Mouse (Mus musculus) gastrocnemius, adult 2 months (tissue): ENCODE data around the gene Stra6. TPM values are rescaled to one million over a fixed set of nuclear protein-coding genes. Genes with fewer than 3 reads are reported as not detected.

ENCODE experiments used
- DNase-seq: peaks from one replicate; pipeline ENCODE4 v3.0.0; 2022
- H3K27ac ChIP-seq: fragments of 200-600 bp; 2 replicates; pipeline ENCODE4 v1.8.1; 2022; ENCODE audit warnings: mild to moderate bottlenecking
- H3K4me3 ChIP-seq: fragments of 200-600 bp; 2 replicates; pipeline ENCODE4 v1.8.1; 2022; ENCODE audit warnings: mild to moderate bottlenecking, moderate library complexity
- CTCF ChIP-seq: fragments of 200-600 bp; IDR thresholded peaks from 2 replicates; pipeline ENCODE4 v1.8.1; 2022; ENCODE audit warnings: antibody characterized with exemption, mild to moderate bottlenecking, moderate library complexity
- intact Hi-C: fragments of 180-260 bp; cut with DNase I; formaldehyde crosslinking; loops from one replicate; pipeline ENCODE4 v1.15.1; 2025
- total RNA-seq, 2 experiments: library from RNA; stranded (reverse); gene quantifications; 2 replicates each; pipeline ENCODE4 v1.2.3; 2021

The Stra6 gene
- total RNA-seq, 2 experiments from 2014 or later: 0.13 to 0.31 TPM

- peak; percentile 82 for DNase-seq
- H3K27ac ChIP-seq: peak overlapping the region; percentile 7; the same call in 1 of the 2 replicates
- intact Hi-C loops: loop anchor here (1.0 to 5.0 kb wide), 2 partner anchors 166 to 234 kb away; partner anchors contain the start of genes Islr and Islr2
- TF ChIP-seq CTCF: peak; percentile 96
- no peak overlapping the region for H3K4me3 ChIP-seq
Measured at GRCm38 (mm10) chr9:58038500-58039168, 25.0 kb upstream of the Stra6 start.

DNA sequence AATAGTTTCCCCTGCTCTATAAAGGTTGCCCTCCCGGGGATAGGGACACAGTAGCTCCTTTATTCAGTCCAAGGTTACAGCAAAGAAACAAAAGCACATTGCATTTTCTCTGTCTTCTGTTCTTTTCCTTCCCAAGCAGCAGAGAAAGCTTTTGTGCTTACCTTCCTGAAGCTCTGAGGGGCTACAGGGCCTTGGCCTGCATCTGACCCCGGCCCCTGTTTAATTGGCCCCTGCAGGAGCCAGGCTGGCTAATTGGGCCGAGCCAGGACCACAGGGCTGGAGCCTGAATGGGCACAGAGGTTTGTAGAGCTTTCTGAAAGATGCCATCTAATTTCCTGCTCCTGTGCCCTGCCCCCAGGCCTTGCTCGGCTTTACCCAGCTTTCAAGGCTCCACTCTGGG lies 22.6 kb upstream of the Stra6 start:
- no peak overlapping the region for H3K4me3 ChIP-seq
- no peak for TF ChIP-seq CTCF
- peak overlapping the region; percentile 71 for H3K27ac ChIP-seq
- intact Hi-C loops: no loop called here
- DNase-seq: no peak

DNA sequence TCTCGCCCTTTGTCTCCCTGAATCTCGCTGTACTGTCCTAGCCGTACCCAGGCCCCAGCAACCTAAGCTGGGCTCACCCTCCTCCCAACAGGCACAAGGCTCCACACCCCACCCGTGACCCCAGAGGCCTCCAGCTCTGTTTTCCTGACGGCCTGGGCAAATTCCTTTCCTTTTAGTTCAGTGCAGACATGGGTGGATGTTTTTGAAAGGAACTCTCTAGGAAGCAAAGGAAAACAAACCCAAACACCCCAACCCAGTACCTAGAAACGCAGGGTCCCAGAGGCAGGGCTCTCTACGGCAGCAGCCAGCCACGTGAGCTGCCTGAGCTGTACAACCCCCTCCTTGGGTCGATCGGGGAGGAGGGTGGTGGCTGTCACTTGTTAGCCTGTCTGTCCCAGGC lies 21.2 kb upstream of the Stra6 start:
- Histone ChIP-seq H3K4me3 (no peak overlapping the region), H3K27ac (peak overlapping the region; percentile 71)
- TF ChIP-seq CTCF: no peak
- intact Hi-C loops: no loop called here
- peak; percentile 57 for DNase-seq

- intact Hi-C loops: no loop called here
- Histone ChIP-seq H3K27ac (peak overlapping the region; percentile 71), H3K4me3 (no peak overlapping the region)
- TF ChIP-seq CTCF: no peak
- DNase-seq: peak; percentile 89
Measured at GRCm38 (mm10) chr9:58043496-58044017, 20.0 kb upstream of the Stra6 start.

- TF ChIP-seq CTCF: no peak
- intact Hi-C loops: no loop called here
- peak overlapping the region; percentile 28 for H3K27ac ChIP-seq
- no peak overlapping the region for H3K4me3 ChIP-seq
- no peak for DNase-seq
Measured at GRCm38 (mm10) chr9:58044828-58045227, 18.8 kb upstream of the Stra6 start.

GRCm38 (mm10) chr9:58045646-58046045 lies 17.9 kb upstream of the Stra6 start:
- Histone ChIP-seq H3K4me3 (no peak overlapping the region), H3K27ac (peak overlapping the region; percentile 28; the same call in 1 of the 2 replicates)
- DNase-seq: no peak
- no peak for TF ChIP-seq CTCF
- intact Hi-C loops: no loop called here

DNA sequence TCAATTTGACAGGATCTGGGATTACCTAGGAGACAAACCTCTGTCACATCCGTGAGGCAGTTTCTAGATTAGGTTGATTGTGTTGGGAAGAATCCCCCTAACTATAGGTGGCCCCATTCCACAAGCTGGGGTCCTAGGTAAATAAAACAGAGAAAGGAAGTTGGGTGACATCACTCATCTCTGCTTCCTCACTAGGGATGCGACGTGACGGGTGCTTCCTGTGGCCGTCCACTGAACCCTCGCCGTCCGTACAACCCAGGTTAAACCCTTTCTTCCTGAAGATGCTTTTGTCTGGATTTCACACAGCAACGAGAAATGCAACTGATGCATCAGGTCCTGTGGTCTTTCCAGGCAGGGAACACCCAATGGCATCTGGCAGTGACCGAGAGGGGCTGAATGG lies 16.5 kb upstream of the Stra6 start:
- no peak overlapping the region for H3K27ac ChIP-seq
- intact Hi-C loops: no loop called here
- H3K4me3 ChIP-seq: no peak overlapping the region
- no peak for DNase-seq
- no peak for TF ChIP-seq CTCF

DNA sequence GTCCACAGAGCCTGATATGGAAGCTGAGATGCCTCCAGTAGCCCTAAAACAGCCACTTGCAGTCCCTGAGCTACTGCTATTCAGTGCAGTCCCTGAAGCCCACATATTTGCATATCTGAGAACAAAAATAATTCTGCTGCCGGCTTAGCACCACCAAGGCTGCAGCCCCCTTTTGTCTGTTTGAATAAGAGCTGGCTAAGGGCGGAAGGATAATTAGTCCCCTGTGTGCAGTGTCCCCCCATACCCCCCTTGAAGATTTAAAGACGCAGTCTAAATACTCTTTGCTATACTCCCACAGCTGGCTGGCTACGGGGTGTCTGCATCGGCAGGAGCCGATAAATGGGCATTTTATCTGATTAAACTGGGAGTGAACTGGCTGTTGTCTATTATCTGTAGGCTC lies 15.0 kb upstream of the Stra6 start:
- no peak for TF ChIP-seq CTCF
- Histone ChIP-seq H3K4me3 (no peak overlapping the region), H3K27ac (no peak overlapping the region)
- no peak for DNase-seq
- intact Hi-C loops: no loop called here

GRCm38 (mm10) chr9:58049186-58049585 lies 14.4 kb upstream of the Stra6 start:
- no peak for TF ChIP-seq CTCF
- DNase-seq: no peak
- intact Hi-C loops: no loop called here
- H3K27ac ChIP-seq: no peak overlapping the region
- no peak overlapping the region for H3K4me3 ChIP-seq

DNA sequence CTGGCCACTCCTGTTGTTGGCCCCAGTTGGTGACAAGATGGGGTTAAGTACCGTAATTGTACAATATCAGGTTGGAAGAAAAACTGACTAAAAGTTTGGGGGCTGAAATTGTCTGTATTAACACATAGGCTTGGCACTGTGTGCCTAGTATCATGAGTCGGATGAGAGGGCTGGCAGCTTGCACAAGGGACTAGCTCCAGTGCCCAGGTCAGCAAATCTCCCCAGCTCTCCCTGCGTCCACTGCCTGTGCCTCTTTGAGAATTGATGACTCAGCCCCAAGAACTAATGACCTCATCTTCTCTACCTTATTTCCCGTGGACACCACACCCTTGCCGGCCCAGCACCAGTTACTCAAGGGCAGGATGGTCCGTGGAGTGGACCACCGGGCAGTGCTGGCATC lies 13.7 kb upstream of the Stra6 start:
- Histone ChIP-seq H3K4me3 (no peak overlapping the region), H3K27ac (no peak overlapping the region)
- no peak for TF ChIP-seq CTCF
- DNase-seq: no peak
- intact Hi-C loops: no loop called here

GRCm38 (mm10) chr9:58051937-58052336 lies 11.7 kb upstream of the Stra6 start:
- TF ChIP-seq CTCF: peak; percentile 15; the same call in 1 of the 2 replicates
- Histone ChIP-seq H3K27ac (no peak overlapping the region), H3K4me3 (no peak overlapping the region)
- DNase-seq: no peak
- intact Hi-C loops: no loop called here

- intact Hi-C loops: no loop called here
- H3K27ac ChIP-seq: no peak overlapping the region
- peak; percentile 62 for TF ChIP-seq CTCF
- DNase-seq: peak; percentile 63
- no peak overlapping the region for H3K4me3 ChIP-seq
Measured at GRCm38 (mm10) chr9:58053102-58053501, 10.5 kb upstream of the Stra6 start.

DNA sequence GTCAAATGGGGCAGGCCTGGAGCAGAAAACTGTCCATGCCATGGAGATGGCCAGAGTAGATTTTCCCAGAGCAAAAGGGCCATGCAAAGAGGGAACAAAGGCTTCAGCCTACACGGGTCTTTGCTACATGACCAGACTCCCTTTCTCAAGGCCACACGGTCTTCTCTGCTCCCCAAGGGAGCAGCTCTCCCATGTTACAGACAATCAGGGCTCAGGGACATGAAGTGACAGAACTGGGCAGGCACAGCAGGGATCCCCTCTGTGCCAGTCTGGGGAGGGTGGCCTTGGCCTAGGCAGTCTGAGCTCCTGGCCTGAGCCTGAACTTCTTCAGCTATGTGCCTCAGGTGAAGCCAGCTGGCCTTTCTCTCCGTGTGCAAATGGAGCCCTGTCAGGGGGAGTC lies 10.0 kb upstream of the Stra6 start:
- Histone ChIP-seq H3K27ac (no peak overlapping the region), H3K4me3 (no peak overlapping the region)
- TF ChIP-seq CTCF: no peak
- intact Hi-C loops: no loop called here
- DNase-seq: no peak

DNA sequence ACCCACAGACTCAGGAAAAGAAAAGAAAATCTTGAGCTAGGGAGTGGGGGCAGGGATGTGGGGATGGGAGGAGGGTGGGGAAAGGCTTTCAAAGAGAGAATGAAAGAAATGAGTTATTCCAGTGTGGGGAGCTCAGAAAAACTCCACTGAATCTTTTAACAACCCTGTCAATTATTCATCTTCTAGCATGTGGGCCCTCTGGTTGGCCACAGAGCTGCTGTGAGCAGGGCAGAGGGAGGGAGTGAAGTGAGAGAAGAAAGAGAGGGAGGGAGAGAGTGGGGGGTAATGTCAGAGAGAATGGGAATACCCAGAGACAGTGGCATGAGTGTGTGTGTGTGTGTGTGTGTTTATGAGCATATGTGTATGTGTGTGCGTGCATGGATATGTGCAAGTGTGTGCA lies 9.6 kb upstream of the Stra6 start:
- H3K27ac ChIP-seq: no peak overlapping the region
- DNase-seq: no peak
- no peak for TF ChIP-seq CTCF
- H3K4me3 ChIP-seq: no peak overlapping the region
- intact Hi-C loops: no loop called here
